Mouse (Mus musculus): Measurements from ENCODE around the gene Wfdc16. TPM values are rescaled to one million over a fixed set of nuclear protein-coding genes. Genes with fewer than 3 reads are reported as not detected.
"Not testable (repeated sequence)": the region's sequence is repeated elsewhere in the genome, so short reads cannot be mapped to it uniquely, and the experiment has no call there.

Gene Wfdc16
- polyA plus RNA-seq, 1 experiment = not detected

DNA sequence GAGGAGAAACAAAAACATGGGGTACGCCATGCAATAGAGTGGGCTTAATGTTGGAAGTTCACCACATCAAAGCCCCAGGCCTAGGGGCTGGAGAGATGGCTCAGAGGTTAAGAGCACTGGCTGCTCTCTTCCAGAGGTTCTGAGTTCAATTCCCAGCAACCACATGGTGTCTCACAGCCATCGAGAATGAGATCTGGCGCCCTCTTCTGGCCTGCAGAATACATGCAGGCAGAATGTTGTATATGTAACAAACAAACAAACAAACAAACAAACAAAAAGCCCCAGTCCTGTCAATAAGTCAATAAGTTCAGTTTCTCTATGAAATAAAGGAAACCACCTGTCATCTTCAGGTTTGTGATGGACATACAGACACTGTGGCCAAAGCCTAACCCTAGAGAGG lies 38.4 kb downstream of the Wfdc16 start:
- no peak for DNase-seq (ENCODE audit: low spot score)

DNA sequence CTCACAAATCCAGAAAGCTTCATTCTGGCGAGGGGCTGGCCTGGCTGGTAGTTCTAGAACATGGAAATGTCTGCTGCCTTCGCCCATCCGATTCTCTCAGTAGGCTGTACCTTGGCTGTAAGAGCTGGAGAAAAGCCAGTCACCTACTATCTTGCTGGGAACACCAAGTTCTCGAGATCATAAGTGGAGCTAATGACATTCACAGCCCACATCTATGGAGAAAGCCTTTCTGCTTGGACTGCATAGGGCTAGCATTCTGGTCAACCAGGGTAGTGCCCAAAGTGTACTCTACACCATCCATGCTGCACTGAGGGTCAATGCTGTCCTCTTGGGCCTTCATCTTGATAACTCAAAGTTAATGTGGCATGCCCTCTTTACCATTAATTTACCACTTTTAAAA lies 45.1 kb downstream of the Wfdc16 start, which contains the start of gene Eppin:
Gene Eppin (minus strand): TSS at position 101 of the 400 bp plus-strand sequence.
- no peak for DNase-seq (ENCODE audit: low spot score)

DNA sequence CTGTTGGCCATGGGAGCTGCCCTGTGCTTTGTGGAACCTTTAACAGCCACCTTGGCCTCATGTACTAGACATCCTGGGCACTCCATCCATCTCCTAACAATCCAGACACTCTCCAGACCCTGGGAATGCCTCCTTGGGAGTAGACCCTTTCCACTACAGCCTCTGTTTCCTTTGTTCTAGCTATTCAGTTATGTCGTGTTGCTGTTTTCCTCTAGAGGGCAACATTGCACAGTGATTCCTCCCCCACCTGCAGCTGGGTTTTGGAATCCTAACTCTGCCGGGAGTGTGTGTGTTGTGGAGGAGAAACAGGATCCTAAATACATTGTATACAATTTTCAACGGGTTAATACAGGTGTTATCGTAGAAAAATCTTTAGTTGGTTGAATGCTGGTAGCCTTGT lies 46.6 kb downstream of the Wfdc16 start:
- no peak for DNase-seq (ENCODE audit: low spot score)

DNA sequence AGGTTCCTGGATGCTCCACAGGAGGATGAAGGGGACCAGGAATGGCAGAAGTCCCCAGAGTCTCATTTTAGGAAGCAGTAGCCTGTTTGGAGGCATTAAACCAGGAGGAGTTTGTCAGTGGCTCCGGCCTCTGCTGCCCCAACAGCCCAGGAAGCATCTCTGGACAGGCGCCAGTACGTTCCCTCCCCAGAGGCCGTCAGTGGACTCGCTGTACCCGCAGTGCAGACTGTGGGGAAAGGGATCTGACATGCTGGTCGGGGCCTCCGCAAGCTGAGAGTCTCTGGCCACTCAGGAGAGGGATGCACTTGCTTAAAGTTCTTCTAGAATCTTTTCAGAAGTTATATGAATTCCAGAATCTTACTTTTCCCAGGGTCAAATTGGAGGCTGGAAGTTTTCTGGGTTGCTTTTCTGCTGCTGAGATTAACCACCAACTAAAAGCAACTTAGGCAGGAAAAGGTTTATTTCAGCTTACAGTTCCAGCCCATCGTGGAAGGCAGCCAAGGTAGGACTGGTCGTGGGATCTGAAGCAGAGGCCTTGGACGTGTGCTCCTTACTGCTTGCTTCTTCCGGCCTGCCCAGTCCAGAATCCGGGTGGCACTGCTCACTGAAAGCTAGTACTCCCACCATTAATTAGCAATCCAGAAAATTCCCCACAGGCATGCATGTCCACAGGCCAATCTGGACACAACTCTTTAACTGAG lies 53.4 kb downstream of the Wfdc16 start, which contains the start of gene Wfdc6a:
Gene Wfdc6a (minus strand): TSS at position 423 of the 701 bp plus-strand sequence.
- DNase-seq (ENCODE audit: low spot score) = not testable (repeated sequence)

Other genes starting within 250 kb of the Wfdc16 start
- gene Slpi, start 249.7 kb downstream of the Wfdc16 start, polyA plus RNA-seq (2012; rRNA removed) = 28.3 and 42.1 TPM in 2 replicates
- gene Rbpjl, start 235.7 kb downstream of the Wfdc16 start, polyA plus RNA-seq (2012; rRNA removed) = 0.01 TPM in 1 of 2 replicates, not detected in the other
- 3.1 and 3.4 TPM in 2 replicates for gene Matn4, start 233.6 kb downstream of the Wfdc16 start, polyA plus RNA-seq (2012; rRNA removed)
- gene Sdc4, start 194.9 kb downstream of the Wfdc16 start, polyA plus RNA-seq (2012; rRNA removed) = 150 and 162 TPM in 2 replicates
- 38.9 and 45.9 TPM in 2 replicates for gene Sys1, start 181.8 kb downstream of the Wfdc16 start, polyA plus RNA-seq (2012; rRNA removed)
- 3.0 and 4.4 TPM in 2 replicates for gene Gm20458, start 177.8 kb downstream of the Wfdc16 start, polyA plus RNA-seq (2012; rRNA removed)
- gene Trp53tg5, start 165.1 kb downstream of the Wfdc16 start, polyA plus RNA-seq (2012; rRNA removed) = not detected in 2 replicates
- gene Dbndd2, start 152.7 kb downstream of the Wfdc16 start, polyA plus RNA-seq (2012; rRNA removed) = 124 and 133 TPM in 2 replicates
- 55.9 and 71.5 TPM in 2 replicates for gene Pigt, start 141.3 kb downstream of the Wfdc16 start, polyA plus RNA-seq (2012; rRNA removed)
- gene Wfdc2, start 76.4 kb downstream of the Wfdc16 start, polyA plus RNA-seq (2012; rRNA removed) = 775 and 802 TPM in 2 replicates
- 0.14 and 0.31 TPM in 2 replicates for gene Spint3, start 65.3 kb downstream of the Wfdc16 start, polyA plus RNA-seq (2012; rRNA removed)
- 1.3 and 2.0 TPM in 2 replicates for gene Wfdc6a, start 53.3 kb downstream of the Wfdc16 start, polyA plus RNA-seq (2012; rRNA removed)
- gene Eppin, start 45.2 kb downstream of the Wfdc16 start, polyA plus RNA-seq (2012; rRNA removed) = not detected in 2 replicates
- not detected in 2 replicates for gene Wfdc6b, start 25.3 kb downstream of the Wfdc16 start, polyA plus RNA-seq (2012; rRNA removed)
- gene Wfdc8, start 25.2 kb downstream of the Wfdc16 start, polyA plus RNA-seq (2012; rRNA removed) = not detected in 2 replicates
- 4.9 and 7.1 TPM in 2 replicates for gene Wfdc10, start 17.2 kb upstream of the Wfdc16 start, polyA plus RNA-seq (2012; rRNA removed)
- not detected in 2 replicates for gene Wfdc9, start 17.8 kb upstream of the Wfdc16 start, polyA plus RNA-seq (2012; rRNA removed)
- not detected in 2 replicates for gene Wfdc11, start 35.3 kb upstream of the Wfdc16 start, polyA plus RNA-seq (2012; rRNA removed)
- 1.1 and 1.2 TPM in 2 replicates for gene Wfdc13, start 46.3 kb upstream of the Wfdc16 start, polyA plus RNA-seq (2012; rRNA removed)
- gene Spint4, start 59.7 kb upstream of the Wfdc16 start, polyA plus RNA-seq (2012; rRNA removed) = not detected in 2 replicates
- not detected in 2 replicates for gene Spint5, start 76.5 kb upstream of the Wfdc16 start, polyA plus RNA-seq (2012; rRNA removed)
- 0.81 and 0.96 TPM in 2 replicates for gene Wfdc3, start 107.1 kb upstream of the Wfdc16 start, polyA plus RNA-seq (2012; rRNA removed)
- gene Dnttip1, start 107.2 kb upstream of the Wfdc16 start, polyA plus RNA-seq (2012; rRNA removed) = 36.1 and 36.7 TPM in 2 replicates
- gene Ube2c, start 131.1 kb upstream of the Wfdc16 start, polyA plus RNA-seq (2012; rRNA removed) = 7.3 and 7.9 TPM in 2 replicates
- gene Tnnc2, start 141.2 kb upstream of the Wfdc16 start, polyA plus RNA-seq (2012; rRNA removed) = 21.9 and 26.7 TPM in 2 replicates
- 24.4 and 29.0 TPM in 2 replicates for gene Snx21, start 147.0 kb upstream of the Wfdc16 start, polyA plus RNA-seq (2012; rRNA removed)
- 37.5 and 45.7 TPM in 2 replicates for gene Acot8, start 166.1 kb upstream of the Wfdc16 start, polyA plus RNA-seq (2012; rRNA removed)
- 5.3 and 6.2 TPM in 2 replicates for gene Zswim3, start 166.3 kb upstream of the Wfdc16 start, polyA plus RNA-seq (2012; rRNA removed)
- gene Zswim1, start 183.9 kb upstream of the Wfdc16 start, polyA plus RNA-seq (2012; rRNA removed) = 5.4 and 8.1 TPM in 2 replicates
- 0.13 TPM in 1 of 2 replicates, not detected in the other for gene Spata25, start 189.7 kb upstream of the Wfdc16 start, polyA plus RNA-seq (2012; rRNA removed)
- gene Ctsa, start 194.1 kb upstream of the Wfdc16 start, polyA plus RNA-seq (2012; rRNA removed) = 200 and 235 TPM in 2 replicates
- 12.5 and 15.3 TPM in 2 replicates for gene Neurl2, start 194.7 kb upstream of the Wfdc16 start, polyA plus RNA-seq (2012; rRNA removed)
- gene Pltp, start 218.9 kb upstream of the Wfdc16 start, polyA plus RNA-seq (2012; rRNA removed) = 247 and 252 TPM in 2 replicates
- gene Pcif1, start 240.5 kb upstream of the Wfdc16 start, polyA plus RNA-seq (2012; rRNA removed) = 27.8 and 29.4 TPM in 2 replicates